Mouse (Mus musculus): Measurements from ENCODE around the gene Pnldc1.
"Not testable (repeated sequence)": the region's sequence is repeated elsewhere in the genome, so short reads cannot be mapped to it uniquely, and the experiment has no call there.

DNA sequence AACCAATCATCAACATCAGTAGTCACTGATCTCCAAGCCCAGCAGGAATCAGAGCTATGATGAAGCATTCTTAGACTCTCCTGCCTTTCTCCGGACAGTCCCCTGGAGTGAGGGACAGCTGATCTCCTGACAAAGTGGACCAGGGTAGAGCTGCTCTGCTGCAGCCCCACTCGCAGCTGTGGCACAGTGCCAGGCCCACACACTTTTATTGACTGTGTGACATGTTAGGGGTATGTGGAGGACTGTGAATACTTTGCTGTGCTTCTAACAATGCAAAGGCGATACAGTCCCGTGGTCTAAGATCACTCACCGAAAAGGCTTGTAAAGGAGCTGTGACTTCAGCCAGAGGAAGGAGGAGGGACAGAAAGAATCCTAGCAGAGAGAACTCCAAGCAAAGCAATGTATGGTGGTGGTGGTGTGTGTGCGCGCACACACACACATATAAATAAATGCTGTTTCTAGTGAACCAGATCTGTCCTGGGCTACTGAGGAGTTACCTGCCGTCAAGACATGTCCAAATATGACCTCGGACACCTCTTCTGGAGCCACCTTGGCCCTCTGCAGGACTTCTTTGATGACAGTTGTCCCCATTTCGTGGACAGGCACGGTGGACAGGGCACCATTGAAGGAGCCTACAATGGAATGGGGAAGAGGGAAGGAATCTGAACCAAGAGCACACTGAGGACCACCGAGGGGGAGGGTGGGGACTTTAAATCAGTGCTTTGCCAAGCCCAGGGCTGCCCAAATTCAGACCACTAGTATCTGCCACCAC lies 29.5 kb upstream of the Pnldc1 start:
- not testable (repeated sequence) for TF ChIP-seq POLR2A, CTCF (IDR thresholded peaks at IDR 0.05; ENCODE audit: extremely low read depth, insufficient read depth, low read length)

Data from cortical plate, adult 2 months (tissue).